Mouse (Mus musculus) adrenal gland, adult 2 months (tissue): Measurements from ENCODE around the gene Cd247. TPM values are rescaled to one million over a fixed set of nuclear protein-coding genes. Genes with fewer than 3 reads are reported as not detected.
A peak's percentile ranks its signal among the peaks of the same experiment; 100 is the strongest.

Experiments
- DNase-seq: peaks from one replicate; pipeline ENCODE4 v3.0.0; 2021
- polyA plus RNA-seq: library from polyadenylated mRNA; depleted of rRNA; stranded (reverse); fragments of >200 nt; gene quantifications from 2 replicates; pipeline ENCODE4 v1.2.3, GENCODE M21; 2012
- total RNA-seq, 2 experiments: library from RNA; stranded (reverse); gene quantifications; 2 replicates each; pipeline ENCODE4 v1.2.3; 2021

The Cd247 gene
- total and polyA plus RNA-seq, 3 experiments: 0.35 to 1.9 (median 0.45) TPM

GRCm38 (mm10) chr1:165853729-165854420 is 65.4 kb downstream of the Cd247 start:
- peak; percentile 60 for DNase-seq

- DNase-seq: no peak
These were observed 67.5 kb downstream of the Cd247 start for GRCm38 (mm10) chr1:165855759-165856545.

- DNase-seq: no peak
These were observed 68.8 kb downstream of the Cd247 start for GRCm38 (mm10) chr1:165857279-165857678.

DNA sequence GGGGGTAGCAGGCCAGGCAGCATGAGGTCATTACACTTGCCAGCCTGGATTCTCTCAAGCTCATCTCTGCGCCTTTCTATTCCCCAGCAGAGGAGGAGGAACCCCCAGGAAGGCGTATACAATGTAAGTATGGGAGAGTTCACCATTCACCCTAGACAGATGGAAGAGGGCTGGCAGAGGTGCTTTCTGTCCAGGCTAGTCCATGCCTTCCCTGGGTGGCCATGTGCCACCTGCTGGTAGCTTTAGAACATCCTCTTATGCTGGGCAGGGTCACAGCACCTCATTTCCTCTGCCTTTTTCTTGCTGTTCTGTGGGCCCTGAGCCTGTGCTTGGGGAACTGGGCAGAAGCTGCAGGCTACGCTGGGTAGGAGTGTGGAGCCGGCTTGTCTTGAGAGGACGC is 69.9 kb downstream of the Cd247 start:
- DNase-seq: no peak

- DNase-seq: no peak
These were observed 72.1 kb downstream of the Cd247 start for GRCm38 (mm10) chr1:165860373-165861234.

DNA sequence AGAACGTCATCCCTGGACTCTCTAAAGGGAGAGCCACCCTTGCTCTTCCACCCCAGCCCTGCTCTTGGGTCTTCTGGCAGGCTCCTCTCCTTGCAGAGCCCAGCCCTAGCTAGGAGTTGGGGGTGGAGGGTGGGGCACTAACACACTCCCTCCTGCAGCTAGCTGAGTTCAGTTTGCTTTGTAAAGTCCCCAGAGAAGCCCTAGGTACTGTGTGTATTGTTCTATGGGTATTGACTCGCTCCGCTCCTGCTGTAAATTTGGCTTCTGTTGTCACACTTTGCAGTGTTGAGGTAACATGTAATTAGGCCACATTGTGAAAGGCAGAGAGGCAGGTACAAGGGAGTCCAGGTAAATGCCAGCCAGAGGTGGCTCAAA is 72.7 kb downstream of the Cd247 start:
- DNase-seq: no peak

- no peak for DNase-seq
These were observed 73.6 kb downstream of the Cd247 start for GRCm38 (mm10) chr1:165862059-165862458.

- DNase-seq: no peak
These were observed 76.6 kb downstream of the Cd247 start for GRCm38 (mm10) chr1:165864864-165865795.

DNA sequence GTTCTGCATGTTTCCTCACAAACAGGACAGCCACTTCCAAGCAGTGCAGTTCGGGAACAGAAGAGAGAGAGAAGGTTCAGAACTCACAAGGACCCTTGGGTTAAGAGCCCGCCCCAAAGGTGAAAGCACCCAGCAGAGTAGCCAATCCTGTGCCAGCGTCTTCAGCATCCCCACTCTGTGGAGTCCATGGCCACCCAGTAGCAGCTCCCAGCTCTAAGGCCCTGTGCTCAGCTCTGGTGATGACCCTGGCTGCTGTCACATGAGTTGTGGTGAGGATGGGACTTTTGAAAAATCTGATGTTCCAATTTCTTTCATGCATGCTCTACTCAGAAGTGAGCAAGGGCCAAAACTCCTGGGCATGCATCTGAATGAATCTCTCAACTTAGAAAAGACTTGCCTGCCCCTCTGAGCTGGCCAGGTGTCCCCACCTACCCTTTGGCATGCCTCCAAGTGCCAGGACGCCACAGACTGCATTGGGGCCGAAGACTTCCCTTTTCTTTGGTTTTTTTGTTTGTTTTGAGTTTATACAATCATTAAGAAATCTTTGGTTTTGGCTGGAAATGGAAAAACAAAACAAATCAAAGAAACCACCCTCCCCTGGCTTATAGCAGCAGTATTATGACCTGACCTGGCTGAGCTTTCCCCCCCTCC is 78.3 kb downstream of the Cd247 start:
- DNase-seq: no peak

DNA sequence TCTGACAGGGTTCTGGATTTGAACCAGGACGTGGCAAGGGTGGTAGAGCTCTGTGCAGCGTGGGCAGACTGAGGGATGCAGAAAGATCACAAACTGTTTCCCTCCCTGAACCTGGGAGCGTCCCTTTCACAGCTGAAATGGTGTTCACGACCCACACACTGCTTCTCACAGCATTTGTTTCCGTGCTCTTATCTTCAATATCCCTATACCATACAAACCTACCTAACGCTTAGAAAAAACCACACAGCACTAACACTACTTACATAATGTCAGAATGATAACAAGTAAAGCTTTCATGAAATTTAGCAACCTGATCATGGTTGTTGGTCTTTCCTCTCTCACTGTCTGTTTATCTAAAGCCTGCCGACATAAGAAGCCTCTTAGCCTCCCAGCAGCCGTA is 80.2 kb downstream of the Cd247 start:
- DNase-seq: no peak

DNA sequence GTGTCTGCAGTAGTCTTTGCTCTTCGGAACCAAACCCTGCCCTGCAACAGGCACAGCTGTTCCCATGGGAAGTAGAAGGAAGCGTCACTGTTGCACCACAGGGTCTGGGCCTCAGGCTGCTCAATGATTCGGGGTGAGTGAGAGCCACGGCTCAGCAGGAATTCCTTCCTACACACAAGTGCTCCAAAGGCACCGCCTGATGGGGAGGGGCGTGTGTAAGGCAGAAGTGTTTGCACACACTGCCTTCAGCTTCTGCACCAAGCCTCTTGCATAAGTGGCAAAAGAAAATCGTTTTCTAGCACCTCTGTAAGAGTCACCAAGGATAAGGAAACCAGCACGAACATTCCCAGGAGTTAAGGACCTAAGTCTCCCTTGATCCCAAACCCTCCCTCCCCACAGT is 86.2 kb downstream of the Cd247 start:
- DNase-seq: no peak

- no peak for DNase-seq
These were observed 87.2 kb downstream of the Cd247 start for GRCm38 (mm10) chr1:165875520-165876284.

- DNase-seq: no peak
These were observed 90.3 kb downstream of the Cd247 start for GRCm38 (mm10) chr1:165878751-165879150.

GRCm38 (mm10) chr1:165882146-165882900 is 93.8 kb downstream of the Cd247 start:
- no peak for DNase-seq

- DNase-seq: no peak
These were observed 103.2 kb downstream of the Cd247 start for GRCm38 (mm10) chr1:165891686-165892085.

DNA sequence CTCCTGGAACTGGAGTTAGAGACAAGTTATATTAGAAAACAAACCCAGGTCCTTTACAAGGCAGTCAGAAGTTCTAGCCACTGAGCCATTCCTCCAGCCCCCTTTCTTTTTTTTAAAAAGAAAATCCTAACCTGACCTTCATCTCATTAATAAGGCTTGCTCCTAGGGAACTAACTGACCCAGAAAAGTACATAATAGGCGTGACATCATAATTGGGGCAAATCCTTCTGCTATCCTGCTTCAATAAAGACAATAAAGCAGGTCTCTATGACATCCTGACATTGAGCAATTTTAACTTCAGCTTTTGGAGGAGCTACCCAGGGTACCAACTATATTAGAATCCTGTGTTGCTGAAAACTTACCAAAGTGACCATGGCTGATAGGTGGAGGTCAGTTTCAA is 115.1 kb downstream of the Cd247 start:
- DNase-seq: no peak

- DNase-seq: no peak
These were observed 119.7 kb downstream of the Cd247 start for GRCm38 (mm10) chr1:165908153-165908552.

GRCm38 (mm10) chr1:165908806-165909205 is 120.3 kb downstream of the Cd247 start:
- no peak for DNase-seq

DNA sequence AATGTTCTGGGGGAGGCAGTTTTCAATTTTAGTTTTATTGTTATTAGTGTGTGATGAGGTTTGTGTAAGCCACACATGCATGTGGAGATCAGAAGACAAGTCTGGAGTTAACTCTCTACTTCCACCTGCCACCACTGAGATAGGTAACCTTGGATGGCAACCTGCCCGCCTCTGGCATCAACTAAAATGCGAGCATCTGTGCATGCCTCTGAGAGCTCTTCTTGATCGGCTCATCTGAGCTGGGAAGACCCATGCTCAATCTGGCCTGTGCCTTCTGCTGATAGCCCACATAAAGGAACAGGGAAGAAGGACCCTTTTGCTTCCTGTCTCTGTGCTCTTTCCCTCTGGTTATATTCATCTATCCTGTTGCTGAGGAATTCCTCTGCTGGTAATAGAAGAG is 121.0 kb downstream of the Cd247 start:
- DNase-seq: no peak
